Mouse (Mus musculus) liver, postnatal 0 days (tissue): Measurements from ENCODE around the gene Mettl26. TPM values are rescaled to one million over a fixed set of nuclear protein-coding genes. Genes with fewer than 3 reads are reported as not detected.
A peak's percentile ranks its signal among the peaks of the same experiment; 100 is the strongest.

Experiments
- ATAC-seq: fragments of 200-750 bp; cut with Nextera tagmentation; 2 replicates; pipeline ENCODE4 v1.8.0; 2017; ENCODE audit warnings: mild to moderate bottlenecking, moderate library complexity
- DNase-seq: peaks from one replicate; pipeline ENCODE4 v3.0.0-alpha.2; 2016
- H3K27ac ChIP-seq: fragments of 300-500 bp; sonication (generic); 2 replicates; pipeline ENCODE4 v1.5.1; 2014; ENCODE audit warnings: antibody characterized with exemption, moderate library complexity, mild to moderate bottlenecking, low read depth
- H3K27me3 ChIP-seq: fragments of 300-500 bp; sonication (generic); 2 replicates; pipeline ENCODE4 v1.6.1; 2014; ENCODE audit warnings: low read length, control low read depth, mixed read lengths; ENCODE audit not compliant: insufficient read depth
- H3K36me3 ChIP-seq: fragments of 300-500 bp; sonication (generic); replicated peaks from 2 replicates; pipeline ENCODE4 v1.6.1; 2014; ENCODE audit warnings: mild to moderate bottlenecking, control low read depth, low read length, moderate library complexity, mixed read lengths; ENCODE audit not compliant: insufficient read depth
- H3K4me1 ChIP-seq: fragments of 300-500 bp; sonication (generic); 2 replicates; pipeline ENCODE4 v1.6.1; 2014; ENCODE audit warnings: antibody characterized with exemption, mild to moderate bottlenecking, control low read depth; ENCODE audit not compliant: insufficient read depth
- H3K4me2 ChIP-seq: fragments of 300-500 bp; sonication (generic); 2 replicates; pipeline ENCODE4 v1.6.1; 2014; ENCODE audit warnings: low read depth, mild to moderate bottlenecking, low read length, moderate library complexity, mixed read lengths
- H3K4me3 ChIP-seq: fragments of 300-500 bp; sonication (generic); 2 replicates; pipeline ENCODE4 v1.5.1; 2014; ENCODE audit warnings: low read depth, low read length
- H3K9ac ChIP-seq: fragments of 300-500 bp; sonication (generic); replicated peaks from 2 replicates; pipeline ENCODE4 v1.6.1; 2014; ENCODE audit warnings: mild to moderate bottlenecking, moderate library complexity
- H3K9me3 ChIP-seq: fragments of 300-500 bp; sonication (generic); 2 replicates; pipeline ENCODE4 v1.6.1; 2016; ENCODE audit warnings: mild to moderate bottlenecking, control low read depth, low read length, mixed read lengths
- CTCF ChIP-seq: sonication (generic); IDR thresholded peaks from 2 replicates; pipeline ENCODE4 v1.5.1; 2016; ENCODE audit warnings: antibody characterized with exemption, low read depth
- EP300 ChIP-seq: IDR thresholded peaks from 2 replicates; pipeline ENCODE4 v1.6.1; 2016; ENCODE audit warnings: antibody characterized with exemption, low read depth, mild to moderate bottlenecking
- WGBS: fragments of 180-500 bp; shearing (Covaris S2); extraction: QIAGEN DNeasy Blood & Tissue Kit; methylation state at CpG from one replicate; pipeline ENCODE4 v1.1.7; 2014; ENCODE audit not compliant: insufficient replicate concordance; 5-methylcytosine and 5-hydroxymethylcytosine counted together
- polyA plus RNA-seq: library from polyadenylated mRNA; unstranded; fragments of >200 nt; fragmentation: Nextera tagmentation; extraction: Ambion mirVana; gene quantifications from 2 replicates; pipeline ENCODE4 v1.2.1, GENCODE M21; 2015

The Mettl26 gene
- polyA plus RNA-seq, 1 experiment from 2014 or later: 72.5 TPM

DNA sequence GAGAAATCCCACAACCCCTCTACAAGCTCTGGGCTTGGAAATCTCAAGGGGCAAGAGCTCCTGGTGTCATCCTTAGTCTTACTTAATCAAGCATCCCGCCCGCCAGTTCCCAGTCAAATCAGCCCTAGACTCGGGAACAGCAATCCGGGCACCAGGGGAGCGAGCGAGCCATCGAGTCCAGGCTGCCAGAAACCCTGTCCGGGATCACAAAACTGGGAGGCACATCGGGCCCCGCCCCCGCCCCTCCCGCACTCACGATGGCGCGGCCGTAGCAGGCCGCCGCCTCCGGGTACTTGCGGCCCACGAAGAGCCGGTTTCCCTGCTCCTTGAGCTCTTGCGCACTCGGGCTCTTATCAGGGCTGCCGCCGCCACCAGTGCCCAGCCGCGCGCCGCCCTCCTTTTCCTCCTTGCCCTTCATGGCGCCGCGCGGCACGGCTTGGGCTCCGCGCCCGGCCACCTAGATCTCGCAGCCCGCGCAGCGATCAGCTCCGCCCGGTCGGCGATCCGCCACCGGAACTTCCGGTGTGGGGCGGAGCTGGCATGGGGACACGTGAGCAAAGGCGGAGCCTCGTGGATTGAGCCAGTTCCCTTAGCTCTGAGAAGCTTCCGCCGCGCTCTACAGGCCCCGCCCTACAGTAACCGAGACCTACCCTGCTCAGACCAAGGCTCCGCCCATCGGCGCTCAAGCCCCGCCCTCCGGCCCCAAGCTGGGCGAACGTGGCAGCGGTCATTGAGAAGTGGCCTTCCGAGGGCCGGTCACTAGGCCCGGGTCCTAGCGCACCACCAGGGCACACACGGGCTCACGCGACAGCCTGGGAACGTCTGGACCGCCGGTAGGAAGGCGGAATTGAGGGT lies 42.2 kb upstream of the Mettl26 start:
- 1% methylated on average over 66 of the region's 77 CpGs for WGBS
- Histone ChIP-seq H3K4me3 (peak overlapping the region; percentile 75), H3K9ac (peak overlapping the region; percentile 84), H3K27ac (peak overlapping the region; percentile 99), H3K4me1 (peaks cover 70% of the 10 kb centered on the region), H3K27me3 (no peaks in the 10 kb centered on the region), H3K4me2 (peak overlapping the region; percentile 99), H3K9me3 (no peaks in the 10 kb centered on the region), H3K36me3 (peaks cover 21% of the 10 kb centered on the region)
- peak; percentile 89 for ATAC-seq
- TF ChIP-seq CTCF: no peak
- TF ChIP-seq EP300: no peak
- DNase-seq: peak; percentile 99

DNA sequence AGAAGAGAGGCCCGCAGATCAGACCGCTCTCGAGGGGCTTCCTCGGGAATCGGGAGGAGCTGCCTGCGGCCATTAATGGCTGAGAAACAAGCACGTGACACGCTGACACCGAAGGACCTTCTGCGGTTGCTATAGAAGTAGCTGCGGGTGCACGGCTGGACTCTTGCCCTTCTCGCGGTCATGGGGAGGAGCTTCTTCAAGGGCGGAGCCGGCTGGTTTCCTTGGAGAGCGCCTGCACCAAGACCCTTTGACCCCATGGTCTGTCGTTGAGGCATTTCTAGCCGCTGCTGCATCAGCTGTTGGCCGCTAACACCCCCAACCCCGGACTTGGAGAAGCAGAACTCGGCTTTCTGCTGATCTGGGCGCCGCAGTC lies 41.6 kb upstream of the Mettl26 start, which contains the start of gene Stub1:
Gene Stub1 (minus strand): TSS at position 114 of the 373 bp plus-strand sequence.
- H3K27me3 ChIP-seq: no peaks in the 10 kb centered on the region
- H3K4me3 ChIP-seq: peak within 1 kb of the TSS; percentile 75
- peak within 1 kb of the TSS; percentile 84 for H3K9ac ChIP-seq
- no peaks in the 10 kb centered on the region for H3K9me3 ChIP-seq
- peaks cover 21% of the 10 kb centered on the region for H3K36me3 ChIP-seq
- under 1% methylated on average over 24 of the region's 24 CpGs for WGBS
- TF ChIP-seq CTCF: no peak
- no peak for TF ChIP-seq EP300
- H3K4me1 ChIP-seq: peaks cover 67% of the 10 kb centered on the region
- ATAC-seq (peak; percentile 66), DNase-seq (peak; percentile 87)
- H3K27ac ChIP-seq: peak within 1 kb of the TSS; percentile 99
- peak within 1 kb of the TSS; percentile 99 for H3K4me2 ChIP-seq

DNA sequence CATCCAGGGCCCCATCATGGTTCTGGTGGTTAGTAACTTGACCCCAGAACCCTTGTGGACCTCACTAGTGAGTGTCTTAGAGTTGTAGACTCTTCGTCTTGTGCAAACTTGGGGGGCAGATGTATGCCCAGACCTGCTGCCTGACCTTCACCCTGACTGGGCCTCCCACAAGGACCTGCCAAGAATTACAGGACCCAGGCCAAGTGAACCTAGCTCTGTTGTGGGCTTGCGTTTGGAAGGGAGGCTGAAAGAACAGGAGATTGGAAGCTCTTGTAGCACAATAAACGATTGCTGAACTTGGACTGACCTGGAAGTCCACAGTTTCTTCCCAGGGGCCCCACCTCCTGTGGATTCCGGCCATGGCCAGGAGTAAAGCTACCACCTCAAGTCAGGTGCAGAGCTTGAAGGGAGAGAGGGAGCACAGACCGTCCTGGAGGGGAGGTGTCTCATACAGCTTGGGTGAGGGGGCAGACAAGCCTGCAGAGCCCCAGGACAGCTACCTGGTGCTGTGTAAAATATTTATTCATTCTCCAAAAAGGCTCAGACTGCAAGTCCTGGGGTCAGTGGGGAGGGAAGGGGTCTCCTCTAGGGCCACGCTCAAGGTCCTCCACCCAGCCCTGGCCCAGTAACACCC lies 40.8 kb upstream of the Mettl26 start:
- peak overlapping the region; percentile 84 for H3K9ac ChIP-seq
- H3K27me3 ChIP-seq: no peaks in the 10 kb centered on the region
- DNase-seq (no peak), ATAC-seq (no peak)
- no peak for TF ChIP-seq CTCF
- no peak for TF ChIP-seq EP300
- H3K36me3 ChIP-seq: peaks cover 26% of the 10 kb centered on the region
- H3K4me2 ChIP-seq: peak overlapping the region; percentile 99
- H3K9me3 ChIP-seq: no peaks in the 10 kb centered on the region
- WGBS: 33% methylated on average over 6 of the region's 6 CpGs
- peak overlapping the region; percentile 99 for H3K27ac ChIP-seq
- peaks cover 67% of the 10 kb centered on the region for H3K4me1 ChIP-seq
- peak overlapping the region; percentile 75 for H3K4me3 ChIP-seq

DNA sequence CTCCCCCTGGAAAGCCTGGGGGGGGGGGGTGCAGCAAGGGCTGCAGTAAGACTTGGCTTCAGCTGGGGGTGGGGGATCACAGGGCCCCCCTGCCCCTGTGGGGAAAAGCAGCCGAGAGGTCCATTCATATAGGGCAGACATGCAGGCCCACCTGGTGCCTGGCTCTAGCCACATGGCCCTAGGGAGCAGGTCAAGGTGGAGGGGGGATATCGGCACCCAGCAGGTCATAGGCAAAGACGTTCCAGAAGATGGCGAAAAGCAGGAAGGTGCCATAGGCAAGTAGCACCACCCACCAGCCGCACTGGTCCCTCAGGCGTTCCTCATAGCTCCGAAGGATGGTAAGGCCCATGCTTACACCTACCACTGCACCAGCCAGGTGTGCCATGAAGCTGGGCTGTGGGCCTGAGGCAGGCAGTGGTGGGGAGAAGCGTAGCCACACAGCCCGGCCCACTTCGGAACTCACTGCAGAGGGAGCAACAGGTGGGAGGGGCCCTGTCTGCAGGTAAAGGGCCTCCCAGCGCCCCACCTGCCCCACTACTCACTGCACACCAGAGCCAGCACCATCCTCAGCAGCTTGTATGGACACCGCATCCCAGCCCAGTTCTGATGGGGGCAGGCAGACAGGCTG lies 40.2 kb upstream of the Mettl26 start:
- ATAC-seq: no peak
- Histone ChIP-seq H3K4me1 (peaks cover 62% of the 10 kb centered on the region), H3K27ac (peak overlapping the region; percentile 99), H3K9ac (peak overlapping the region; percentile 84), H3K27me3 (no peaks in the 10 kb centered on the region), H3K36me3 (peaks cover 32% of the 10 kb centered on the region), H3K4me2 (peak overlapping the region; percentile 99), H3K9me3 (no peaks in the 10 kb centered on the region), H3K4me3 (peak overlapping the region; percentile 75)
- 76% methylated on average over 12 of the region's 12 CpGs for WGBS
- DNase-seq: no peak
- TF ChIP-seq CTCF (no peak), EP300 (no peak)

DNA sequence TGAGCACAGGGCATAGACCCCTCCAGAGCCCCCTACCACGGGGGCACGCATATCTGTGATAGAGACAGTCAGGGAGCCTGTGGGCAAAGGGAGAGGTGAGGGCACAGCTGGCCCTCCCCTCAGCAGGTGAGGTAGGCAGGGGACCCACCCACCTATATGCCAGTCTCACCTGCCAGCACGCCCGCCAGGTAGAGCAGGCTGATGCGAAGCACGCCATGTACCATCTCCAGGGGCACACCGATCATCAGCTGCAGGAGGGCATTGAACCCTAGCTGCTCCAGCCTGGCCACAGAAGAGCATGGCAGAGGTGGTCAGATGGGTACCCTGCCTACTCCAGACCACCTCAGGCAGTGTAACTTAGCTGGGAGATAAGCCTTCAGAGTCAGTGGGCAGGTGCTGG lies 39.6 kb upstream of the Mettl26 start:
- Histone ChIP-seq H3K4me2 (peak overlapping the region; percentile 99), H3K4me3 (no peak overlapping the region), H3K9ac (no peak overlapping the region), H3K36me3 (peaks cover 35% of the 10 kb centered on the region), H3K4me1 (peaks cover 58% of the 10 kb centered on the region), H3K27ac (no peak overlapping the region), H3K27me3 (no peaks in the 10 kb centered on the region), H3K9me3 (no peaks in the 10 kb centered on the region)
- ATAC-seq (no peak), DNase-seq (no peak)
- TF ChIP-seq EP300 (no peak), CTCF (no peak)
- 87% methylated on average over 7 of the region's 7 CpGs for WGBS

- Histone ChIP-seq H3K4me2 (peak overlapping the region; percentile 18; the same call in 1 of the 2 replicates), H3K9me3 (no peaks in the 10 kb centered on the region), H3K27ac (no peak overlapping the region), H3K27me3 (no peaks in the 10 kb centered on the region), H3K9ac (no peak overlapping the region), H3K4me3 (no peak overlapping the region), H3K4me1 (peaks cover 54% of the 10 kb centered on the region), H3K36me3 (peaks cover 35% of the 10 kb centered on the region)
- WGBS: 91% methylated on average over 16 of the region's 16 CpGs
- TF ChIP-seq CTCF (no peak), EP300 (no peak)
- DNase-seq (no peak), ATAC-seq (no peak)
Observed at GRCm38 (mm10) chr17:25835816-25836215, 39.1 kb upstream of the Mettl26 start.
